Mouse (Mus musculus): ENCODE measurements around the gene Trappc1.

Trappc1 gene

DNA sequence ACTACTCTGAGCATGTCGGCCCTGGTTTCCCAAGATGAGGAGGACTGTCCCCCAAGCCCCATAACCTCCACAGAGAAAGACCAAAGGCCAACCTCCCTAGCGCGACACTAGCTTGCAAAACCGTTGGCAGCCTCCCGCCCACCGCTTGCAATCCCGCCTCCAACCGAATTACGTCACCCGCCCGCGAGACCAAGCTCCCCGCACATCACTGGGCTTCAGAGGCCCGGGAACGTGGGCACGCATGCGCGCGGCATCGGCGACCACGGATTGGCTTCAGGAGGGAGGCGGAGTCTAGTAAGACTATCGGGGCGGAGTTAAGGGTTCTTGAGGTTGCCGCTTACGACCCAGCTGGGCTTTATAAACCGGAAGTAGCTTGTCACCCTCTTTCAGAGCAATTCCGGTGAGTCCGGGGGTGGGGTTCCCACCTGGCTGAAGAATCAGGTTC is at the start of gene Trappc1, which contains the start of gene Cntrob:
Gene Trappc1 (plus strand): TSS at position 314 of the 445 bp plus-strand sequence.
Gene Cntrob (minus strand): TSS at position 109 of the 445 bp plus-strand sequence.
- in situ Hi-C loops (cut with MboI, MseI), result no loop called here

DNA sequence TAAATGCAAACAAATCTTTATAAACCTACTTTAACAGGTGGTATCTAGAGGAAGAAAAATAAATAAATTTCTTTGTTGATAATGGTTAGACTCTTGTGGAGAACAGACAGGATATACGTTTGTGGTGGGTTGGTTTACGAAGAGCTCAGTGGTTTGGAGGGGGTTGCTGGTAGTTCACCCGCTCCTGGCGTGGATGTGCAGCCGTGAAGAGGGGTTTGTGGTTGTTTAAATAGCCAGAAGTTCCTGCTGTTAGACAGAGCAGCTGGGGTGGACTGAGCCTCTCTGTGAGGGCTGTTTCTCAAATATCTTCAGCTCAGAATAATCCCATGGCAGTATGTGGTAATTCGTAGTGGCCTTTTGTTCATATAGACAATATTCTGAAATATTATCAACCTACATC is 48.1 kb upstream of the Trappc1 start:
- in situ Hi-C loops (cut with MboI, MseI), result loop anchor here (5.0 kb wide), 1 partner anchor 42 kb away; no protein-coding TSS in a partner anchor

DNA sequence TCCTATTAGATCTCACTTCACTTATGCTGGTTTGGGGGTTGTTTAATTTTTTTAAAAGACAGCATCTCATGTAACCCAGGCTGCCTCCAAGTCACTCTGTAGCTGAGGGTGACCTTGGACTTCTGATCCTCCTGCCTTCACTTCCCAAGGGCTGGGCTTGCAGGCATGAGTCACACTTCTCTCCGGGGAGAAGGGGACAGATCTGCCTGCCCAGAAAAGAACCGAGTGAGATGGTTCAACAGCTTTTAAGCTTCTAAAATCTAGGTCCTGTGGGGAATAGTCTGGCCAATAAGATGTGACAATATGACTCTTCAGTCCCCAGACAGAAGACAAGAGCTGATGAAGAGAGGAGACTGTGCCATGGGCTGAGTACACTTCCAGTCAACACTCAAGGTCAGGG is 47.7 kb upstream of the Trappc1 start:
- in situ Hi-C loops (cut with MboI, MseI), result loop anchor here (5.0 kb wide), 1 partner anchor 41 kb away; no protein-coding TSS in a partner anchor

DNA sequence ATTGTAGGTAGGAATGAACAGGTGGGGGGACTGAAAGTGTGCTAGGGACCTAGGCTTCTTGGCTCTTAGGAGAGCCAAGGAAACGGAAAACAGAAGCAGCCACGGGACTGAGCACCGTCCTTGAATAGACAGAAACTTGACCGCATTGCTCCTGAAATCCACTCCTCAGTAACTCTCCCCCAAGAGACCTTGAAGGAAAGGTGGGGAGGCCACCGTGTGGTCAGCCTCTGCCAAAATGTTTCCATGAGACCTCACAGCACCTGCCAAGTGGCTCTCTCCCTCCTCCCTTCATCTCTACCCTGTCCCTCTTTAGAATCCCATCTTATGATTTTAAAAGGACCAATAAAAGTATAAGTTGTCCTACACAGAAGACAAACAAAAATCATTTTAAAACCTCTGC is 46.5 kb upstream of the Trappc1 start:
- in situ Hi-C loops (cut with MboI, MseI), result loop anchor here (5.0 kb wide), 1 partner anchor 40 kb away; no protein-coding TSS in a partner anchor

DNA sequence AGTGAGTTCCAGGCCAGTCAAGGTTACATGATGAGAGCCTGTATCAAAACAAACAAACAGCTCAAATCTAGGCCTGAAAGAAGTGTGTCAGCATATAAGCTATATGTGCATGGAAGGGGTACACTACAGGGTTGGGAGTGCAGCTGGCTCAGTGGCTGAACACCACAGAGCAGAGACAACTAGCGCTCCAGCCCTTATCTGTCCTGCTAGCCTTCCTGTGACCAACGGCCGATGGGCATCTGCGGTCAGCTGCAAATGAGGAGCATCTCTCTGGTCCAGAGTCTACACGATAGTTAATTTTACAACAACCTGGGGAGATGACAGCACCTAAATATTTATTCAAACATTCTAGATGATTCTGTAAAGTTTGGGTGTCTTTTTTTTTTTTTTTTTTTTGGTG is 32.7 kb upstream of the Trappc1 start:
- in situ Hi-C loops (cut with MboI, MseI), result no loop called here

DNA sequence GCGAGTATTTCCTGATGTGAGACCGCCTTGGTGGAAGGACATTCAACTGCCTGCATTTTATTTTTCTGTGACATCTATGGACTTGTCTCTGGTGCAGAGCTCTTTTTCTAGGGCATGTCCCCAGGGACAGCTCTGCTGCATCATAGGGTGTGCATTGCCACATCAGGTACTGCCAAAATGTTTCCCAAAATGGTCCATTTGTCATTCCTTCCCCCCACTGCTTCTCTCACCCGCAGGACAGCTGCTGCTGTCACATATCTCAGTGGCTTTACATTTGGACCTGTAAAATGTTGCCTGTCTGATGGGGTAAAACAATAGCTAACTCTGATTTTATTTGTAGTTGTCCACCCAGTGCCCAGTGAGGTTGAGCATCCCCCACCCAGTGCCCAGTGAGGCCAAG is 28.5 kb upstream of the Trappc1 start:
- in situ Hi-C loops (cut with MboI, MseI), result no loop called here

DNA sequence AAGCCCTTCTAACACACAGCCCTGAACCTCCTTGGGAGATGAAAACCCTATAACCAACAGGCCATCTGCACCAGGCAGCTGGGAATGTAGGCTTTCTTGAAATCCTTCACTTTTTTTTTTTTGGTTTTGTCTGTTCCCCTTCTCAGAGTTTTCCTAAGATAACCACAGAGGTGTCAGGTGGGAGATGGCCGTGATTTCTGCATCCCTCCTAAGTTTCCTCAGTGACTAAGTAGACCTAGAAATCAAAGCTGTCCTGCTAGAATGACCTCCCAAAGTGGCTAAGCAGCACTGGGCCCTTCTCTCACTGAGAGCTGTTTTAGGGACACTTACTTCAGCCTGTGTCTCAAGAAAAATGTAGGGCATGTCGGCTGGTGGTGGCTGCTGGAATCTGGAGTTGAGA is 26.0 kb upstream of the Trappc1 start:
- in situ Hi-C loops (cut with MboI, MseI), result no loop called here

DNA sequence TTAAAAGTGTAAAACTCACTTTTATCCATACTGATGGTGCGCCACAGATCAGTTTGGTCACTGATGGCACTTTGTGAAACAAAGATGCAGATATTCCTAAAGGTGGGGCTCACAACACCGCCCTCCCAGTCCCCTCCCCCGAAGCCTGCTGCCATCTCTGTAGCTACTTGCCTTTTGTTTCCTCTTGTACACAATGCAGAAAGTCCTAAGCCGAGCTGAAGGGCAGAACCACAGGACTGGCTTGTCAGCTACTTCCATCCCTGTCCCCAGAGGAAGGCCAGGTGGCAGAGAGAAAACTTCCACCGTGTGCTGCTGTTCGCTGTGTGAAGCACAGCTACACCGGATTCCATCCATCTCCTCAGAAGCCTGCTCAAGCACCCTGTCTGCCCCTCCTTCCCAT is 25.5 kb upstream of the Trappc1 start:
- in situ Hi-C loops (cut with MboI, MseI), result no loop called here

DNA sequence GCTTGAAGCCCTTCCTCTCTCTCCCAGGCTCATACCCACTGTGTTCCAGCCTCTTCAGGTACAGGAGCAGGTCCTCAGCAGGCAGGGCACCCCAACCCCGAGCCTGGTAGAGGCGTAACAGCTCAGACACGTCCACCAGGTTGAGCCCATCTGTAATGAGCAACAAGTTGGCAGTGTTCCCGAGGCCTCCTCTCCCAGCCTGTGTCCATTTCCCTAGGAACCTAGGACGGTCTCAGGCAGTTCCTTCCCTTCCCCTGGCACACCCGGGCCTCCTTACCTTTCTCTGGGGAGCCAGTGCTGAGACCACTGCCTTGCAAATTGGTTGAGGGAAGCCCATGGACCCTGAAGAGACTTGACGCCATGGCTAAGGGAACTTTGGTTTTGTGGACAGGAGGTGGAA is 21.0 kb upstream of the Trappc1 start:
- in situ Hi-C loops (cut with MboI, MseI), result no loop called here

DNA sequence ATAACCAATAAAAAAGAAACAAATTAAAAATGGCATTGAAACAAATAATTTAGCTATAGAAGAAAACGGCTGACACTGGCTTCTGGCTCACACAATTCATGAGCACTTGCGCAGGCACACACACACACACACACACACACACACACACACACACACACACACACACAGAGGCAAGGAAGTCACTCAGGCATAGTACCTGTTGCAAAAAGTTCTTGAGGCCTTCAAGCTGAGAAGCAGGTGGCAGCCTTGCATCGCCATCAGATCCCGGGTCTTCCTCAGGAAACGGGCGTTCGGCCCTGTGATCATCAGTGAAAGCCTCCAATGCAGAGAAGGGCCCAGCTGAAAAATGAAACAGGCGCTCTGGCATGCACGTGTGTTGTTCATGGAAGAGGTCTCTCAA is 18.5 kb upstream of the Trappc1 start:
- in situ Hi-C loops (cut with MboI, MseI), result no loop called here

DNA sequence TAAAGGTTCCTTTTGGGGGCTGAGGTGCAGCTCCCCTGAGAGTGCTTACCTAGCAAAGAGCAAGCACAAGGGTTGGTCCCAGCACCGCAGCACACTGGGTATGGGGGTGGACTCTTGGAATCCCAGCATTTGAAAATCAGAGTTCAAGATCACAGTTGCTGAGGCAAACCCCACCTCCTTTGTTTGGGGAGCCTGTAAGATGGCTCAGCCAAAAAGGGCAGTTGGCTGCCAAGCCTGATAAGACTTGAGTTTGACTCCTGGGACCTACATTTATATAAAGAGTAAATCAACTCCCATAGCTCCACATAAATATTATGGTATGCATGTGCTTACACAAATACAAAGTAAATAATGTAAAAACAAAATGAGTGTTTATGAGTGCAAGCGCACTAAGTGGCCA is 17.7 kb upstream of the Trappc1 start:
- in situ Hi-C loops (cut with MboI, MseI), result no loop called here

DNA sequence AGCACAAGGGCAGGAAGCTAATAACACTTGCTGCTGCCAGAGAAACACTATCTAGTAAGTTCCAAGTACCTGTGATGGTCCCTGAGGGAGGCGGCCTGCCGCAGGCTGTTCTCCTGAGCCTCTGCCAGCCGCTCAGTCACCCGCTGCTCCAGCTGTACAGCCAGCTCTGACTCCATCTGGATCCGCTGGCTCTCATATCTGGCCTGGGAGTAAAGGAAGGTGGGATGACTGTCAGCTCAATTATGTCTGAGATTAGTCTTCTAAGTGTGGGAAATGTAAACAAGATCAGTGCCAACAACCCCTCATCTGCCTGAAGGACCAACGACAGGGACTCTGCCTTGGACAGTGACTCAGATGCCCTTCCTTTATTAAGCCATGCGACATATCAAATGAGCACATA is 12.5 kb upstream of the Trappc1 start:
- in situ Hi-C loops (cut with MboI, MseI), result no loop called here

DNA sequence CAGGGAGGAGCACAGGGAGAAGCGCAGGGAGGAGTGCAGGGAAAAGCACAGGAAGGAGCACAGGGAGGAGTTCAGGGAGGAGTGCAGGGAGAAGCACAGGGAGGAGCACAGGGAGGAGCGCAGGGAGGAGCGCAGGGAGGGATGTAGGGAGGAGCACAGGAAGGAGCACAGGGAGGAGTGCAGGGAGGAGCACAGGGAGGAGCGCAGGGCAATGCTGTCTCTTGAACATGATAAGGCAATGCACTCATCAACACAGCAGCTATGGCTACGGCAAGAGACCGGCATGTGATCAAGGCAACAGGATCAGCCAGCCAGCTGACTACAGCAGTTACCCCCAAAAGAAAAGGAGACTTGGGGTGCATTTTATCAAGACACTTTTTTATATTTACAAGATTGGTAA is 7.4 kb upstream of the Trappc1 start:
- in situ Hi-C loops (cut with MboI, MseI), result loop anchor here (5.0 kb wide), 1 partner anchor 39 kb away; no protein-coding TSS in a partner anchor

DNA sequence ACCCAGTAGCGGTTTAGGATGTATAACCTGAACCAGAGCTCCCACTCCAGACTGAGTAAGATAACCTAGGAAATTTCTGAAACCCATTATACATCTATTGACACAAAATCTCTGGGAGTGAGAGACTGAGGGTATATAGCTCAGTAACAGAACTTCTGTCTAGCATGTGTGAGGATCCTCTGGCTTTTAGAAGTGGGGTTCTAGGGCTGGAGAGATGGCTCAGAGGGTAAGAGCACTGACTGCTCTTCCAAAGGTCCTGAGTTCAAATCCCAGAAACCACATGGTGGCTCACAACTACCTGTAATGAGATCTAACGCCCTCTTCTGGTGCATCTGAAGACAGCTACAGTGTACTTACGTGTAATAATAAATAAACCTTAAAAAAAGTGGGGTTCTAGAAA is 5.8 kb upstream of the Trappc1 start:
- in situ Hi-C loops (cut with MboI, MseI), result loop anchor here (5.0 kb wide), 1 partner anchor 41 kb away; no protein-coding TSS in a partner anchor

DNA sequence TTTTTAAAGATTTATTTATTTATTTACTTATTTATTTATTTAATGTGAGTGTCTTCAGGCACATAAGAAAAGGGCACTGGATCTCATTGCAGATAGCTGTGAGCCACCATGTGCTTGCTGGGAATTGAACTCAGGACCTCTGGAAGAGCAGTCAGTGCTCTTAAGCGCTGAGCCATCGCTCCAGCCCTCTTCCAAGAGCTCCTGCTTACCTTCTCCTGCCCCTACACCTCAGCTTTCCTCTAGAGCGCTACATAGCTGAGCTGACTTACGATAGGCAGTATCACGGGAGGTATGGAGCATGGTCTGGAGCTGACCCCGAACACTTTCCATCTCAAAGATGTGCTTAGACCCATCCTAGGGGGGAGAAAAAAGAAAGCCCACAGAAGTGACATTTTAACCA is 2.2 kb upstream of the Trappc1 start:
- in situ Hi-C loops (cut with MboI, MseI), result no loop called here

DNA sequence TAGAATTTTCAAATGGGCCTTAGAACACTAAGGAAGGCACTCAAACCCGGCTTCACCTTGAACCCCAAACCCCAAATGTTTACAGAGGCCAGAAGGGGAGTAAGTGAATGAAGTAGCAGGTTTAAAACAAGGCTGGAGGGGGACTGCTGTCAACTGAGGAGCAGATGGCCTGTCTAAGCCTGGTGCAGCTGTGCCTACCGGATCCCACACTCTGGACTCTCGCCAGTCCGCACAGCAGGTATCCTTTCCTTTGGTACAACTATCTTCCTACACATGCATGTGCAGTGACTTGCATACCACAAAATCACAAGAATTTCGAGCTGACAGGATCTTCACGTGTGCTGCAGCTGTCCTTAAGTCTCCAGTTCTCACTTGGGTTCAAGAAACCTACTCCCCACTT is 1.8 kb upstream of the Trappc1 start:
- in situ Hi-C loops (cut with MboI, MseI), result no loop called here

DNA sequence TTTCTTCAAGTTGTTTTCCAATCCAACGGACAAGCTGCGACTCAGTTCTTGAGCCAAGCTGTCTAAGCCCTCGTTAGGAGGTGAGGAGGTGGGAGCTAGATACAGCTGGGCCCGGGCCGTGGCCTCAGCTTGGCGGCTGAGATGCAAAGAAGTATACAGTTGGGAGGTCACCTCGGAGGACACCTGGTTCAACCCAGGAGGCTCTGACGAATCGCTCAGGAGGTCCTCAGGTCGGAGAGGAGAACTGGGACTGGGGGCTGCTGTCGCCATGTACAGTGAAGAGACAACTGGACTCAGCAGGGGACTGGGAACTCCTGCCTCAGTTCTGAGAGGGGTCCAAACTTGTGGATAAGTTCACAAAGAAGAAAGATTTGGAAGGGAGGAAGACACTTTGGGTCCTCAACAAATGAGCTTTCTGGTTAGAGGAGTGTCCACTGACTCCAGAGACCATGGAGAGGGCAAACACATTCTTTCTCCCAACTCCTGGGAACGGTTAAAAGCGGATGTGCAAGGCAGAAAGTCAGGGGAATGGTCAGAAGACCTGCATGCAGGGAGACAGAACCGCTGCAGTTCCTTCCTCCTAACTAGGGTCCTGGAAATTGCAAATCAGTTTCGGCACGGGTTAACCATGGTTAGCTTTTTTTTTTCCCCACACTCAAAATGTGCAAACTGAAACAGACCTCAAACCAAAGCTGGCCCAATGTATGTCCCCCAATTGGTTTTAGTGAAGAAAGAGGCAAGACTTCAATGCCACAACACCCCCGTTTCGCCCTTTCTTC is 898 bp upstream of the Trappc1 start:
- in situ Hi-C loops (cut with MboI, MseI), result no loop called here

DNA sequence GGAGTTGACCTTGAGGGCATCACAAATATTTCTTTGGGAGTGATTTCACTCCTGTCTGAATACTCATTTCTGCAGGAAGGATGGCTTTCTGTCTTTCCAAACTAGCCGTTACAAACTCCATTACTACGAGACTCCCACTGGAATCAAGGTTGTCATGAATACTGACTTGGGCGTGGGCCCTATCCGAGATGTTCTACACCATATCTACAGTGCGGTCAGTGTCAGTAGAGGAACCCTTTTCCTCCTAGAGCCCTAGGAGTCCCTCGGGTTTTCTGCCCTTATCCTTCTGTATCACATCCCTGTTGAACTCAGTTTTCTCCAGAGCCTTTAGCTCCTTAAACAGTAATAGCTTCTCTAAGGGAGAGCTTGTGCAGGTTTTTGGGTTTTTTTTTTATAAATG is 969 bp downstream of the Trappc1 start:
- in situ Hi-C loops (cut with MboI, MseI), result no loop called here

DNA sequence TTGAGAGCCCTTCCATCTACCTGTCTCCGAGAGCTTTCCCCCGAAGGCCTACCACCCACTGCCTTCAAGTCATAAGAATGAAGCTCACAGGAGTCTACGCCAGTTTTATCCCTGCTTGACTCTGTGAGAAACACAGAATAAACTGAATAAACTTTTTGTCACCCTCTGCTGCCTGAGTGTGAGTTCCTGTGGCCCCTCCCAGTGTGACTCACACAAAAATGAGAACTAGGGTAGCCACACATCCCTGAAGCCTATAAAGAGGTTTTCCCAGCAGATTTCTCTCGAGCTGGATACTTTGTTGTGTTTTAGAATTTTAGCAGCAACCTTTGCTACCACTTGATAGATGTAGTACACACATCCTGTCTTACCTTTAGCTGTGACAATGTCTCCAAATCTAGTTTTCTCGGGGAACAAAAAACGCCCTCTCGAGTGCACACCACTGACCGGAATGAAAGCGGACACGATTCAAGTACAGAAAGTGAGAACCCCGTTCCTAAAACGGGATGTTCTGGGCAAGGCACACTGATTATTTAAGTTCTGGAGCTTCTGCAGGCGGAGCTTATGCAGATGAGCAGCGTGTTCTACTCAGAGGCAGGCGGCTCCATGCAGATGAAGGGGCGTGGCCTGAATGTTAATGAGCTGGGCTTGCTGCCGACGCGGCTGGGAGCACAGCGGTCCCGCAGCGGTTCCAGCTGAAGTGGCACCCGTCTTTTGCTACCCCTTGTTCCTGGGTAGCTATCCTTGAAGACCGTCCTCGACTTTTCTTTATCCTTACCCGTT is 2.0 kb downstream of the Trappc1 start, which contains the start of gene Kcnab3:
Gene Kcnab3 (plus strand): TSS at position 631 of the 780 bp plus-strand sequence.
- in situ Hi-C loops (cut with MboI, MseI), result no loop called here

DNA sequence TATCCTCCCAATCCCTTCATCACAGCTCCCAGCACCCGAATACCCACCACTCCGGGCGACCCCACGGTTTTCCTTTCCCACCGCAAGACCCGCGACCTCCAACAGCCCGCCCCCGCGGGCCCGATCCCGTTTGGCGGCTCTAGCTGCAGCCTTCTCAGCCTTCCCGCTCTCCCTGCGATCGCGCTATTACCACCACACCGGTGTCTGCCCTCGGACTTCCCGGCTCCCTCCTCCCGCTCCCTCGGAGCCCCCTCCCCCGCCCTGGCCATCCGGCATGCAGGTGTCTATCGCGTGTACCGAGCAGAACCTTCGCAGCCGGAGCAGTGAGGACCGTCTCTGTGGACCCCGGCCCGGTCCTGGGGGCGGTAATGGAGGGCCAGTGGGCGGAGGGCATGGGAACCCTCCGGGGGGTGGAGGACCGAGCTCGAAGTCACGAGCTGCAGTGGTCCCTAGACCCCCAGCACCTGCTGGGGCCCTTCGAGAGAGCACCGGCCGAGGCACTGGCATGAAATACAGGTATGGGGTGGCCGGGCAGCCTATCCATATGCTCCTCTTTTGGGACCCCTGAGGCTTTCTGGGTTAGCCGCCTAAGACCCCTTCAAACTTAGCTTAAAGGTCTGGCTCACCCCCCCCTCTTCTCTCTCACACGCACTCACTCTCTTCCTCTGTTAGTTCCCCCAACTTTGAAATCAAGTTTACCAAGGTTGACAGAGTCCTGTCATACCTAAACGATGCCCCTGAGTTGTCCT is 2.8 kb downstream of the Trappc1 start:
- in situ Hi-C loops (cut with MboI, MseI), result no loop called here

DNA sequence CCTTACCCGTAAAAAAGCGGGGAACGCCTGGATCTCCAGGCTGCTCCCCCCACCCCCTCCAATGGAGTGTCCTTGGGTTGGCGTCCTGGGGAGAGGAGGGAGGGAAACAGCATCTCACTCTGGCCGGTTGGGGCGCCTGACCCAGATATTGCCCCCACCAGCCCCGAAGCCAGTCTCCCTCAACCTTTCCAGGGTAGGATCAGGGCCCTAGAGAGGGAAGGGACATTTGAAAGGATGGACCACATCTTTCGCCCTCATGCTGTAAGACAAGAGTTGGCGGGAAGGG is 3.3 kb downstream of the Trappc1 start:
- in situ Hi-C loops (cut with MboI, MseI), result no loop called here

DNA sequence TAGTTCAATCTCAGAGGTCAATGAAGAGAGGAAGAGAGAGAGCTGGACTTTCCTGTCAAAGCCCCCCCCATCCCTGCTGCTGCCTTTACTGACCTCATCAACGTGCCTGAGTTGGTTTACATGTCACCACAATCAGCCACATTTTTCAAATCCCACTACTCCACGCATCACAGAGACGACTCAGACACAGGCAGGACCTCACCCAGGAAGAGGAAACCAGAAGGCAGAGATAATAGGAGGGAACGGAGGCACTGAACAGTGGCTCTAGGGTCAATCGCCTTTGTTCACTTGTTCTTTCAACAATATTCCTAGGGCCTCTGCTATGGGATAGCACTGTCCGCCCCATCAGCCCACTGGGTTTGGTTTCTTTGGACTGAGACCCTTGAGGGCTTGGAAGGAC is 3.9 kb downstream of the Trappc1 start:
- in situ Hi-C loops (cut with MboI, MseI), result no loop called here

Data from T-helper 1 cell (primary cell).